ENCODE assay signal across 21 mouse cellular contexts in the genomic region with DNA sequence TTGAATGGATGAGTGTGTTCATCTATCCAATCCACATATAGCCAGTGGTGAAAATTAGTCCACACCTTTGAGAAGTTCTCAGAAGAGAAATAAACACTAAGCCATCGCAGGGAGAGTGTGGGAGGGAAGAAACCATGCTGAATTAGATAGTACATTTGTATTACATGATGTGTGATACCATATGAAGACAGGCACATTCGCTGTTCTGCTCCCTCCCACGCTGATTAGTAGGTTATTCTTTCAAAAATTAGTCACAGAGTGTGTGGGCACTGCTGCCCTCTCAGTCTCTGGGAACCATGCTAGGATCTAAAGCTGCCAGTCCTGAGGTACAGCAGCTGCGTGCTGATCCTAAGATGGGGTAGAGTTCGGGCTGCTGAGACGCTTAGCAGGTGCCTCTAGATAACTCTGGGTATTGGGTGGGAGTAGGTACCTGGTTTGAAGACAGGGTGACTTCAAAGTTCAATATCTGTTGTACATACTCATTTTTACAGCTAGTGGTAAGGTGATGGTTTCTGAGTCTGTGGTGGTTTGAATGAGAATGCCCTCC. TPM values are rescaled to one million over a fixed set of nuclear protein-coding genes. Genes with fewer than 3 reads are reported as not detected.
DNase-seq lines count a peak whose midpoint lies in the region; ATAC-seq and TF ChIP-seq lines count a peak whose summit lies in the region.
"Had no signal": no experiment of that assay in that cellular context is flagged by ENCODE, and none has a peak within 500 bp of the region (broad histone marks: within the 10 kb centered on the region; RNA-seq: fewer than 3 reads in every experiment).

No protein-coding gene starts in this region.

- no peak overlapping the region for H3K27ac ChIP-seq in heart, embryonic 11.5 days (ENCODE audit: low read depth, low read length)
- H3K27ac ChIP-seq in layer of hippocampus, adult 2 months, result peak overlapping the region; percentile 70
- H3K27ac ChIP-seq in olfactory bulb, adult 2 months (ENCODE audit: insufficient read depth, low read depth, low read length), result peak overlapping the region; percentile 54; the same call in 1 of the 2 replicates
- H3K27ac ChIP-seq: hindbrain, embryonic 10.5 days; limb, embryonic 13.5 days; liver, embryonic 13.5 days; midbrain, embryonic 12.5 days; neural tube, embryonic 12.5 days; stomach, postnatal 0 days had no signal

- TF ChIP-seq POLR2A in olfactory bulb, adult 2 months (IDR thresholded peaks at IDR 0.05; ENCODE audit: insufficient read depth, low read depth, low read length), result no peak

- H3K4me3 ChIP-seq in heart, embryonic 11.5 days (ENCODE audit: low read depth, low read length), result no peak overlapping the region
- H3K4me3 ChIP-seq in layer of hippocampus, adult 2 months, result no peak overlapping the region
- H3K4me3 ChIP-seq in olfactory bulb, adult 2 months (ENCODE audit: insufficient read depth, low read depth, low read length), result no peak overlapping the region
- H3K4me3 ChIP-seq: hindbrain, embryonic 10.5 days; limb, embryonic 13.5 days; liver, embryonic 13.5 days; midbrain, embryonic 12.5 days; neural tube, embryonic 12.5 days had no signal

- H3K4me2 ChIP-seq in heart, embryonic 11.5 days, result no peak overlapping the region
- H3K4me2 ChIP-seq: limb, embryonic 13.5 days; liver, embryonic 13.5 days; midbrain, embryonic 12.5 days; neural tube, embryonic 12.5 days had no signal

- H3K4me1 ChIP-seq in heart, embryonic 11.5 days (ENCODE audit: control insufficient read depth, insufficient read depth, low read length), result peaks cover 26% of the 10 kb centered on the region
- peaks cover 8% of the 10 kb centered on the region for H3K4me1 ChIP-seq in olfactory bulb, adult 2 months (ENCODE audit: control insufficient read depth, insufficient read depth, low read length)
- H3K4me1 ChIP-seq: liver, embryonic 13.5 days; neural tube, embryonic 12.5 days had no signal

- WGBS in heart, embryonic 11.5 days (ENCODE audit: insufficient replicate concordance), result 81% methylated on average over 6 of the region's 6 CpGs
- WGBS in olfactory bulb, adult 2 months, result 41% methylated on average over 6 of the region's 6 CpGs

- no peak for ATAC-seq in heart, embryonic 11.5 days (replicated peaks; ENCODE audit: insufficient number of reproducible peaks, low FRiP score, low TSS enrichment)
- ATAC-seq: activated CD4-positive, CD25-positive, alpha-beta regulatory T cell, adult 4 months; forebrain, embryonic 16.5 days had no signal

- H3K36me3 ChIP-seq in heart, embryonic 11.5 days (ENCODE audit: control insufficient read depth, insufficient read depth, low read length), result no peaks in the 10 kb centered on the region
- H3K36me3 ChIP-seq: hindbrain, embryonic 10.5 days; limb, embryonic 13.5 days; liver, embryonic 13.5 days; midbrain, embryonic 12.5 days; neural tube, embryonic 12.5 days had no signal

- no peaks in the 10 kb centered on the region for H3K9me3 ChIP-seq in heart, embryonic 11.5 days (replicated peaks; ENCODE audit: control insufficient read depth, low read length)
- H3K9me3 ChIP-seq: hindbrain, embryonic 10.5 days; liver, embryonic 13.5 days; midbrain, embryonic 12.5 days; neural tube, embryonic 12.5 days had no signal

- TF ChIP-seq CTCF in layer of hippocampus, adult 2 months (conservative IDR thresholded peaks at IDR 0.05), result no peak
- TF ChIP-seq CTCF in olfactory bulb, adult 2 months (IDR thresholded peaks at IDR 0.05; ENCODE audit: insufficient read depth, low read depth, low read length), result no peak

- no peaks in the 10 kb centered on the region for H3K27me3 ChIP-seq in heart, embryonic 11.5 days (ENCODE audit: control insufficient read depth, insufficient read depth, low read length)
- H3K27me3 ChIP-seq: limb, embryonic 13.5 days; liver, embryonic 13.5 days; midbrain, embryonic 12.5 days; neural tube, embryonic 12.5 days had no signal

- no peak overlapping the region for H3K9ac ChIP-seq in heart, embryonic 11.5 days (ENCODE audit: low read depth, low read length)
- H3K9ac ChIP-seq: limb, embryonic 13.5 days; liver, embryonic 13.5 days; midbrain, embryonic 12.5 days; neural tube, embryonic 12.5 days had no signal

- peak; percentile 52 for DNase-seq in heart, adult 11 months
- DNase-seq in left cerebral cortex, adult 9 months (ENCODE audit: low spot score in 2 of 2), result peak; percentile 59 to 67
- no peak for DNase-seq in left cerebral cortex, adult 18-20 months (ENCODE audit: low spot score in 2 of 2)
- DNase-seq in layer of hippocampus, adult 2 months (ENCODE audit: low spot score in 2 of 2), result peak in 1 of 2 experiments; percentile 51
- no peak for DNase-seq in embryo, embryonic 10 days (ENCODE audit: low spot score)
- DNase-seq: adrenal gland, postnatal 14 days; cerebellum, adult 11 months; cerebellum, postnatal 10 days; embryo, embryonic 11 days; kidney, adult 11 months; liver, embryonic 13.5 days; thymus, postnatal 36 days had no signal

RNA-seq across cellular contexts. Expression of a gene that starts 20.1 kb away (rescaled TPM):
- 34.4 and 38.3 TPM in 2 replicates for polyA plus RNA-seq in heart, embryonic 11.5 days (2014; fragmentation: Nextera tagmentation; extraction: Ambion mirVana)
- total RNA-seq in left cerebral cortex, adult 18-20 months (2021), result 10 to 100 TPM; 17.4 to 21.4 TPM
- total RNA-seq in layer of hippocampus, adult 2 months (2021), result 10 to 100 TPM; 19.2 to 24.5 TPM
- polyA plus RNA-seq in olfactory bulb, adult 2 months (2012; ENCODE audit: insufficient read depth, insufficient read length, low replicate concordance, missing spikeins), result not detected in 2 replicates

Comparison
In these comparisons a context has a peak if more than half of its experiments do, and no peak if none do; other contexts are left out.
1. DNase-seq: peak in heart, adult 11 months (single experiment) and left cerebral cortex, adult 9 months (2 of 2); none in left cerebral cortex, adult 18-20 months (0 of 2) and embryo, embryonic 10 days (single experiment).